8 mouse cellular contexts compared by ENCODE assay signal in genomic region chr3:149845083-149845825, GRCm38 (mm10).
DNase-seq lines count a peak whose midpoint lies in the region; ATAC-seq lines count a peak whose summit lies in the region.

No protein-coding gene starts in this region.

- peak overlapping the region; percentile 40 for H3K4me2 ChIP-seq in kidney, embryonic 14.5 days (replicated peaks; ENCODE audit: low read depth, low read length)
- H3K4me2 ChIP-seq in embryonic facial prominence, embryonic 12.5 days (replicated peaks): peak overlapping the region; percentile 45
- peak overlapping the region; percentile 41 for H3K4me2 ChIP-seq in hindbrain, embryonic 13.5 days
- H3K4me2 ChIP-seq in limb, embryonic 12.5 days: peak overlapping the region; percentile 56

- no peak overlapping the region for H3K9ac ChIP-seq in kidney, embryonic 14.5 days (ENCODE audit: low read depth, low read length)
- no peak overlapping the region for H3K9ac ChIP-seq in embryonic facial prominence, embryonic 12.5 days
- H3K9ac ChIP-seq in hindbrain, embryonic 13.5 days: no peak overlapping the region
- no peak overlapping the region for H3K9ac ChIP-seq in limb, embryonic 12.5 days (replicated peaks)

- H3K27ac ChIP-seq in kidney, embryonic 14.5 days (ENCODE audit: low read depth, low read length): no peak overlapping the region
- H3K27ac ChIP-seq in embryonic facial prominence, embryonic 12.5 days: no peak overlapping the region
- H3K27ac ChIP-seq in hindbrain, embryonic 13.5 days: no peak overlapping the region
- 0 out of 2 replicates have a peak overlapping the region, but pooled peaks have one; percentile 17 for H3K27ac ChIP-seq in limb, embryonic 12.5 days

- no peaks in the 10 kb centered on the region for H3K36me3 ChIP-seq in kidney, embryonic 14.5 days (ENCODE audit: control insufficient read depth, insufficient read depth, low read length)
- H3K36me3 ChIP-seq in embryonic facial prominence, embryonic 12.5 days: no peaks in the 10 kb centered on the region
- no peaks in the 10 kb centered on the region for H3K36me3 ChIP-seq in hindbrain, embryonic 13.5 days
- no peaks in the 10 kb centered on the region for H3K36me3 ChIP-seq in limb, embryonic 12.5 days

- 15% methylated on average over 18 of the region's 18 CpGs for WGBS in kidney, embryonic 14.5 days
- 3% methylated on average over 18 of the region's 18 CpGs for WGBS in embryonic facial prominence, embryonic 12.5 days
- 19% methylated on average over 18 of the region's 18 CpGs for WGBS in hindbrain, embryonic 13.5 days
- 2% methylated on average over 18 of the region's 18 CpGs for WGBS in limb, embryonic 12.5 days

- no peak for ATAC-seq in kidney, embryonic 14.5 days (ENCODE audit: low FRiP score, low TSS enrichment)
- ATAC-seq in embryonic facial prominence, embryonic 12.5 days (ENCODE audit: insufficient number of reproducible peaks, insufficient read depth, low FRiP score, low TSS enrichment): peak; percentile 76; the same call in 1 of the 2 replicates
- ATAC-seq in hindbrain, embryonic 13.5 days (ENCODE audit: low FRiP score): no peak
- peak; percentile 71; the same call in 1 of the 2 replicates for ATAC-seq in limb, embryonic 12.5 days (ENCODE audit: insufficient number of reproducible peaks, insufficient read depth, low FRiP score, low TSS enrichment, low read depth)

- no peak for DNase-seq in kidney, adult 18-20 months
- DNase-seq in retina, embryonic 14.5 days (ENCODE audit: low spot score): peak; percentile 21
- no peak for DNase-seq in adipocyte (ENCODE audit: low spot score)
- DNase-seq in T-cell, adult 2 months (ENCODE audit: low spot score): no peak

- no peaks in the 10 kb centered on the region for H3K27me3 ChIP-seq in kidney, embryonic 14.5 days (ENCODE audit: control insufficient read depth, insufficient read depth, low read length)
- H3K27me3 ChIP-seq in embryonic facial prominence, embryonic 12.5 days: no peaks in the 10 kb centered on the region
- no peaks in the 10 kb centered on the region for H3K27me3 ChIP-seq in hindbrain, embryonic 13.5 days
- H3K27me3 ChIP-seq in limb, embryonic 12.5 days: peaks cover 13% of the 10 kb centered on the region

- 0 out of 2 replicates have a peak, but pooled peaks cover 7% of the 10 kb centered on the region for H3K4me1 ChIP-seq in kidney, embryonic 14.5 days (ENCODE audit: control insufficient read depth, insufficient read depth, low read length)
- H3K4me1 ChIP-seq in embryonic facial prominence, embryonic 12.5 days: peaks cover 16% of the 10 kb centered on the region; the same call in 1 of the 2 replicates
- peaks cover 6% of the 10 kb centered on the region; the same call in 1 of the 2 replicates for H3K4me1 ChIP-seq in hindbrain, embryonic 13.5 days (replicated peaks)
- peaks cover 28% of the 10 kb centered on the region for H3K4me1 ChIP-seq in limb, embryonic 12.5 days (replicated peaks)

- no peaks in the 10 kb centered on the region for H3K9me3 ChIP-seq in kidney, embryonic 14.5 days (ENCODE audit: control insufficient read depth, low read length)
- no peaks in the 10 kb centered on the region for H3K9me3 ChIP-seq in embryonic facial prominence, embryonic 12.5 days
- H3K9me3 ChIP-seq in hindbrain, embryonic 13.5 days: no peaks in the 10 kb centered on the region
- no peaks in the 10 kb centered on the region for H3K9me3 ChIP-seq in limb, embryonic 12.5 days

- H3K4me3 ChIP-seq in kidney, embryonic 14.5 days (ENCODE audit: low read length): peak overlapping the region; percentile 20; the same call in 1 of the 2 replicates
- H3K4me3 ChIP-seq in embryonic facial prominence, embryonic 12.5 days: 0 out of 2 replicates have a peak overlapping the region, but pooled peaks have one; percentile 8
- H3K4me3 ChIP-seq in hindbrain, embryonic 13.5 days: 0 out of 2 replicates have a peak overlapping the region, but pooled peaks have one; percentile 4
- H3K4me3 ChIP-seq in limb, embryonic 12.5 days (replicated peaks): peak overlapping the region; percentile 25

Comparison
In these comparisons a context has a peak if more than half of its experiments do, and no peak if none do; other contexts are left out.
1. ATAC-seq: peak in embryonic facial prominence, embryonic 12.5 days (single experiment) and limb, embryonic 12.5 days (single experiment); none in kidney, embryonic 14.5 days (single experiment) and hindbrain, embryonic 13.5 days (single experiment).
2. Peak in every context shown above with its lines, with median percentiles within 50 percentile points of each other: H3K4me2 ChIP-seq and H3K4me3 ChIP-seq.